Mouse (Mus musculus) heart, adult 18-20 months (tissue): ENCODE results near the gene Btbd7. TPM values are rescaled to one million over a fixed set of nuclear protein-coding genes. Genes with fewer than 3 reads are reported as not detected.

Experiments
- DNase-seq, 2 experiments: peaks; one replicate each; pipeline ENCODE4 v3.0.0; 2021 to 2022; ENCODE audit warnings: mixed read lengths in 1 of 2
- total RNA-seq, 2 experiments: library from RNA; stranded (reverse); gene quantifications; 2 replicates each; pipeline ENCODE4 v1.2.3; 2021

Btbd7 gene
- total RNA-seq, 2 experiments from 2014 or later = 25.3 to 26.1 TPM

- DNase-seq = no peak
Observed at GRCm38 (mm10) chr12:102730798-102731619, 147.3 kb downstream of the Btbd7 start.

Other genes with a start within 250 kb of the Btbd7 start
- gene Itpk1, start 173.5 kb downstream of the Btbd7 start, total RNA-seq = 10 to 100 TPM in 1 of 2 experiments, 1 to 10 TPM in 1; 9.1 to 12.4 TPM
- gene Moap1, start 134.8 kb downstream of the Btbd7 start, total RNA-seq = 1 to 10 TPM; 7.5 to 8.5 TPM
- gene Tmem251, start 134.7 kb downstream of the Btbd7 start, total RNA-seq = 1 to 10 TPM; 4.6 to 5.1 TPM
- gene Gm28051, start 120.7 kb downstream of the Btbd7 start, total RNA-seq = not detected
- 10 to 100 TPM; 12.9 to 13.5 TPM for gene Gon7, start 120.7 kb downstream of the Btbd7 start, total RNA-seq
- 10 to 100 TPM; 26.9 to 27.8 TPM for gene Ubr7, start 120.5 kb downstream of the Btbd7 start, total RNA-seq
- 1 to 10 TPM; 3.8 to 4.1 TPM for gene Gm20604, start 119.8 kb downstream of the Btbd7 start, total RNA-seq
- gene Cox8c, start 20.8 kb upstream of the Btbd7 start, total RNA-seq = not detected
- under 1 TPM in 1 of 2 experiments, not detected in 1; 0.05 TPM for gene Unc79, start 70.4 kb upstream of the Btbd7 start, total RNA-seq